Mouse (Mus musculus): ENCODE measurements around the gene Kcnd1.
A peak's percentile ranks its signal among the peaks of the same experiment; 100 is the strongest.
"Not testable (repeated sequence)": the region's sequence is repeated elsewhere in the genome, so short reads cannot be mapped to it uniquely, and the experiment has no call there.

The Kcnd1 gene

DNA sequence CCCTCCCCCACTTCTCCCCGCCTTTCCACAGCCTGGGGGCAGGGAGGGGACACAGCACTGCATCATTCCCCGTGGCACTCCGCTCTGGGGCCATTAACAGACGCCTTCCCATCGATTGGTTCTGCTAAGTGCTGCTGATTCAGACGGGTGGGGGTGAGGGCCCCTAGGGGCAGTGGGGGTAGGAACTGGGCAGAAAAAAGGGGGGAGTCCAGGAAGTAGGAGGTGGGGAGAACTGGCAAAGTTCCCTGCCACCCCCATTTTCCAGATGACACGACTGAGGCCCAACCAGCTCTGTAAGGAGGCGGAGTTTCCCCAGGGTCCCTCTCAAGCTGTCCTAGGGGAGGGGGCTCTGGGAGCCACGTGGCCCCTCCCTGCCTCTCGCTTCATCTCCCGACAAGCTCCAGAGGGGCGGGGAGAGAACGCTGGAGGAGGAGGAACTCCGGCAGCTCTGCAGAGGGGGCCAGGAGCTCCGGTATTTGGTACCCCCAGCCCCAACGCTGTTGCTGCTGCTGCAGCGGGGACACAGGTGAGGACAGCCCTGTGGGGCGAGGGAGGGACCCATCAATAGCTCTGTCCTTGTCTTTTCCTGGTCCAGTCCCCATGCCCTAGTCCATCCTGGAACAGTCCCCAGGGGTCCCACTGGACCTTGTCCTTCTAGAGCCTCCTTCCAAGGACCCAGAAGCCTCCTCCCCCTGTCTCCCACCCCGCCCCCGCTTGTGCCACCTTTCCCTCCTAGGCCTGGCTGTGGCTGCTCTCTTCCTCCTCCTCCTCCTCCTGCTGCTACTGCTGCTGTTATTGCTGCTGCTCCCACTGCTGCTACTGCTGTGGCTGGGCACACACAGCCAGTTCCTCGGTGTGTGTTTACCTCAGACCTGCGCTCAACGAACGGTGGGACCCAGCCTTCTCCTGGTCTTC is at the start of gene Kcnd1:
Gene Kcnd1 (plus strand): TSS at position 425 of the 915 bp plus-strand sequence.
- no peak for DNase-seq (ENCODE audit: low spot score)

- DNase-seq (ENCODE audit: low spot score): no peak
These were observed 49.3 kb upstream of the Kcnd1 start for GRCm38 (mm10) chrX:7772766-7773165.

DNA sequence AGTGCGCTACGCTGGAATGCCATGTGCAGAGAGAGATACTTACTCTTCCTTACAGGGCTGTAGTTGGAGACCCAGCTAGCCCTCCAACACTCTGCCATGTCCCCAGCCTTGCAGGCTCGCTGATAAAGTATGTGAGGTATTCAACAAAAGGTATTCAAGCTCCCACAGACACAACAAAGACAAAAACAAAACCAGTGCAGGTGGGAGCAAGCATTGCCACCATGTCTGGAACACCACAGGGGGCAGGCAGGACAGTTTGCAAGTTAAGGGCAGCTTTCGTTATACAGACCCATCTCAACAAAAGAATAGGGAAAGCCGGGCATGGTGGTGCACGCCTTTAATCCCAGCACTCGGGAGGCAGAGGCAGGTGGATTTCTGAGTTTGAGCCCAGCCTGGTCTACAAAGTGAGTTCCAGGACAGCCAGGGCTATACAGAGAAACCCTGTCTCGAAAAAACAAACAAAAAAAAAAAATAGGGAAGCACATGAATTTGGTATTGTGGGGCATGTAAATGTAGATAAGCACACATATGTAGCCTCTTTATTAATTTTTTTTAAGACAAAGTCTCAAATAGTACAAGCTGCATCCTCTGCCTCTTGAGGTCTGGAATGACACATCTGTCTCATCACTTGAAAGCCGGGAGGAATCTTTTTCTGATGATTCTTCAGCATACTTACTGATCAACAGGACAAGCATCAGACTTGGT is 46.4 kb upstream of the Kcnd1 start:
- DNase-seq (ENCODE audit: low spot score): no peak

- DNase-seq (ENCODE audit: low spot score): peak; percentile 47
These were observed 45.6 kb upstream of the Kcnd1 start for GRCm38 (mm10) chrX:7776329-7777082.

GRCm38 (mm10) chrX:7778450-7779244 is 43.4 kb upstream of the Kcnd1 start:
- peak; percentile 65 for DNase-seq (ENCODE audit: low spot score)

DNA sequence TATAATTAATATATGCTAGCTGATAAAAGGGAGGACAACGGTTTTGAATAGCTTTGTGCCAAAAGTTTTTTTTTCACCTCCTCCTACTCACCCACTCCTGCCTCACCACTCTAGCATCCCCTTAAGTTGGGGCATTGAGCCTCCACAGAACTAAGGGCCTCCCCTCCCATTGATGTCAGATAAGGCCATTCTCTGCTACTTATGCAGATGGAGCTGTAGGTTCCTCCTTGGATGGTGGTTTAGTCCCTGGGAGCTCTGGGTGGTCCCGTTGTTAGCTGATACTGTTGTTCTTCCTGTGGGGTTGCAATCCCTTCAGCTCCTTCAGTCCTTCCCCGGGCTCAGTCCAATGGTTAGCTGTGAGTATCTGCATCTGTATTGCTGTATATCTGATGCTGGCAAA is 42.8 kb upstream of the Kcnd1 start:
- no peak for DNase-seq (ENCODE audit: low spot score)

GRCm38 (mm10) chrX:7782603-7783092 is 39.4 kb upstream of the Kcnd1 start:
- no peak for DNase-seq (ENCODE audit: low spot score)

DNA sequence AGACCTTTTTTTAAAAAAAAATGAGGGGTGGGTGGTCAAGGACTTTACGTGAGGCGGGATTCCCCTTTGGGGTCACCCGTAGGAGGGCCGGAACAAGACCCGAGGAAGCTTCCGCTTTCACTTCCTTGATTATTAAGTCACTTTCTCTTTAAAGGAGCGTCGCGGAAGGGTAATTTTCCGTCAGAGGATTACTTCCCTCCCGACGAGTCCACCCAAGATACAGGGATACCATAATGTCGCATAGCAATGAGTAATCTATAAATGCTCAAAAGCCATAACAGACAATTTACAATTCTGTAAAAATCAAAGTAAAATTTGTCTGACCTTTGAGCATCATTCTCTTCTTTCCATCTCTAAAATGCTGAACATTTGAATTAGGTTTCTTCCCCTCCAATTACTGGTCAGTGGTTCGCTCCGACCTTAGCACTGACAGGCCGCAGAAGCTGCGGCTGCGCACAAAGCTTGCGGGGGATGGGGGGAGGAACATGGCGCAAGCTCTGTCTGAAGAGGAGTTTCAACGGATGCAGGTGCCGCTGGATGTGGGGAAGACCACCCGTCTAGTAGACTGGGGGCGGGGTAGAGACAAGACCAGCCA is 32.5 kb upstream of the Kcnd1 start, which contains the start of gene Gripap1:
Gene Gripap1 (plus strand): TSS at position 224 of the 595 bp plus-strand sequence.
- peak; percentile 82 for DNase-seq (ENCODE audit: low spot score)

DNA sequence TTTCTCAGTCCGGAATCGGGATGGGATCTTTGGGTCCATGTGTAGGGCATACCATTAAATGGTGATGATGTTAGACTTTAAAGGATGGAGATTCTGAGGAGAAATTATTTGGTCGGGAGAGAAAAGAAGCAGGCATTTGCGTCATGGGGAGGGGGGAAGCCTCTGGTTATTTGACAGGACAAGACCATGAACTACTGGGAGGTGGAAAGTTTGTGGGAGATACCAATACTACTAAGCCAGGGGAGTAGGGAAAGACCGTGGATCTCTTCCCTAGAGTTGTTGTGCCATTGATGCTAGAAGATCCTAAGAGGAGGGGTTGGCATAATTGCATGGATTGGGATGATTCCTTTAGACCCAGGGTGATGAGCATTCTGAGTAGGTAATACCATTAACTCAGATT is 31.8 kb upstream of the Kcnd1 start:
- DNase-seq (ENCODE audit: low spot score): no peak

GRCm38 (mm10) chrX:7793361-7793760 is 28.7 kb upstream of the Kcnd1 start:
- peak; percentile 41 for DNase-seq (ENCODE audit: low spot score)

DNA sequence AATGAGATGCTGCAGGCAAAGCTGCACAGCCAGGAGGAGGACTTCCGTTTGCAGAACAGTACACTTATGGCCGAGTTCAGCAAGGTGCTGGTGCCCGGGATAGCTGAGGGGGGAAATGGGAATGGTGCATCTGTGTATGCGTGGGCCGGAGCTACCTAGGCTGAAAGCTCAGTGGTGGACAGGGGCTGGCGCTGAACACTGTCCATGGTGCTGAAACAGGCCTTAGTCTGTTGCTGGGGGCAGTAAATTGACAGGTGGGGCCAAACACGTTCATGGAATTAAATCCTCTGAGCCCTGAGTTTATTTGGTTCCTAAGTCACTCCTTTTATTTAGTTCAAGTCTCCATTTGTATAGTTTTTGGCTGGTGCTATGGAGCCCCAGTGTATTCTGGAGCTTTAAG is 27.1 kb upstream of the Kcnd1 start:
- DNase-seq (ENCODE audit: low spot score): peak; percentile 39

DNA sequence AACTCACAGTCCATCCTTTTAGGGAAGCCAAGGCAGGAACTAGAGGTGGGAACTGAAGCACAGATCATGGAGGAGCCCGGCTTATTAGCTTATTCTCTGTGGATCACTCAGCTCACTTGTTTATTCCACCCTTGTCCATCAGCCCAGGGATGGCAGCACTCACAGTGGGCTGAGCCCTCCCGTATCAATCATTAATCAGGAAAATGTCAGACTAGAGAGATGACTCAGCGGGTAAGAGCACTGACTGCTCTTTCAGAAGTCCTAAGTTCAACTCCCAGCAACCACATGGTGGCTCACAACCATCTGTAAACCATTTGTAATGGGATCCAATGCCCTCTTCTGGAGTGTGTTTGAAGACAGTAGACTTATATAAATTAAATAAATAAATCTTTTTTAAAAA is 24.8 kb upstream of the Kcnd1 start:
- DNase-seq (ENCODE audit: low spot score): no peak

DNA sequence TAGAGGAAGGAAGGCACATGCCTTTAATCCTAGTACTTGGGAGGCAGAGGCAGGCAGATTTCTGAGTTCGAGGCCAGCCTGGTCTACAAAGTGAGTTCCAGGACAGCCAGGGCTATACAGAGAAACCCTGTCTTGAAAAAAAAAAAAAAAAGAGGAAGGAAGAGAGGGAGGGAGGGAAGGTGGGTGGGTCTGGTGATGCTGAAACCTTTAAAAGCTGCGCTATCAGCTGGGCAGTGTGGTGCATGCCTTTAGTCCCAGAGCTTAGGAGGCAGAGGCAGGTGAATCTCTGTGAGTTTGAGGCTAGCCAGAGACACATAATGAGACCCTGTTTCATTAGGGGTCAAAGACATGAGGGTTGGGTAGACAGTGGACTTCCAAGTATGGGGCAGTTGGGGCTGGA is 19.9 kb upstream of the Kcnd1 start:
- not testable (repeated sequence) for DNase-seq (ENCODE audit: low spot score)

GRCm38 (mm10) chrX:7815016-7815415 is 7.1 kb upstream of the Kcnd1 start:
- DNase-seq (ENCODE audit: low spot score): not testable (repeated sequence)

DNA sequence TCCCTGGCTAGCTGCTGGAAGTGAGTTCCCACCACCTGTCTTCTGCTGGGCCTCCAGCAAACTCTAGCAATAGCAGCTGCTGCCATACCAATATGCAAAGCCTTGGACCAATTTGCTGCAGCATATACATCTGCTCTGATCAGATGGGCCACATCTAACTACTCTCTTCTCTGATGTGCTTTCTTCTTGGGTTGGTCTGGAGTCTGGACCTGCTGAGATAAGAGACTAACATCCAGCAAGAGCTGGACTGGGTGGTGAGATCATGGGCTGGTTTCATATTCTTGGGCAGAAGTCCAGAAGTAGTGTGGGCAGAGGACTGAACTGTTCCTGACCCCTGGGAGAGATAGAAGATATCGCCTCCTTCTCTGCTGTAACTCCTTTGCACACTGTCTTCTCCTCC is 15.1 kb downstream of the Kcnd1 start:
- peak; percentile 56 for DNase-seq (ENCODE audit: low spot score)

GRCm38 (mm10) chrX:7840842-7841162 is 18.7 kb downstream of the Kcnd1 start:
- DNase-seq (ENCODE audit: low spot score): no peak

DNA sequence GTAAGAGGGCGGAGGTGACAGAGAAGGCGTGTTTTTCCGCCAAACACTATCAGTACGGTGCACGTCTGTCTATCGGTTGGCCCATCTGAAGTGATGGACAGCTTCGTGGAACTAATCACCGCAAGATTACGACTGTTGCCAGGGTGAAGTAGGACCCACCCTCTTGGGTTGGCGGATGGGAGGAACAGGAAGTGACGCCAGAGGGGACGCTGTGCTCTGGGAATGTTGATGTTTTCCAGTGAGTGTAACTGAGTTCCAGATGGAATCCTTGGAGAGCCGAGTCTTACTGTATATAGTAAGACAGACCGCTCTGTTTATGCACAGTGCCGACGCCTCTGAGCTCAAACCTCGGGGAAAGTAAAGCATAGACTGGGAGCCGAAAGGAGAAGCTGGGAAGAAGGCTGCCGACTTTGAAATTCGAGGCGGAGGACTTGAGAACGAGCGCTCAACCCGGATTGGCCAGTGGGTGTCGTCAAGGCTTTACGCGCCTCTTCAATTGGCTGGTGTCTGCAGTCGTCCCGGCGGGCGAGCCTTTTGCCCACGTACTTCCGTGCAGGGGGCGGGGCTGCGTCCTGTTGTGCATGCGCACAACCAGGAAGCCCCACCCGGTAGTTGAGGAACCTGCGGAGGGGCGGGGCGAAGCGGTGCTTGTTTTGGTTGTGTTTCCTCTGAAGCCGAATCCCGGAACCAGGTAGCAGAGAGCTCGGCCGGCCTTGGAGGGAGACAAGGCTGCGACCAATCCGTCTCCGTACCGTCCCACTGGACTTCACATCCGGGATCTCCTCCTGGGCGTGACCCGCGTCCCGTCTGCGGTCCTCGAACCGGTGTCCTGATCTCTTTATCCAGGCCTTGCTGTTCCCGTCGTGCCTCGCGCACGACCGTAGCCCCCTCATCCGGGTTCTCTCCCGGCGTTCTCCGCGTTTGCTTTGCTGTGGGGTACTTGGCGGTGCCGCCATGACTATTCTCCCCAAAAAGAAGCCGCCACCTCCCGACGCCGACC is 19.4 kb downstream of the Kcnd1 start, which contains the start of gene Otud5:
Gene Otud5 (plus strand): TSS at position 202 of the 1,000 bp plus-strand sequence.
- peak; percentile 89 for DNase-seq (ENCODE audit: low spot score)

- no peak for DNase-seq (ENCODE audit: low spot score)
These were observed 20.2 kb downstream of the Kcnd1 start for GRCm38 (mm10) chrX:7842318-7842717.

GRCm38 (mm10) chrX:7847845-7848244 is 25.8 kb downstream of the Kcnd1 start:
- no peak for DNase-seq (ENCODE audit: low spot score)

GRCm38 (mm10) chrX:7854578-7854977 is 32.5 kb downstream of the Kcnd1 start:
- no peak for DNase-seq (ENCODE audit: low spot score)

All from c-Kit-positive CD71-positive TER-119-positive erythroid progenitor cells, embryonic 14.5 days (primary cell).